Mouse (Mus musculus): ENCODE measurements at regions not wholly inside any gene's neighbourhood (a gene's known extent, or its start where the extent isn't known, plus 50 kb on each side); places are given as distances from the start of the nearest gene placed in this dataset.
A peak's percentile ranks its signal among the peaks of the same experiment; 100 is the strongest.

- Histone ChIP-seq H3K9me3 (no peaks in the 10 kb centered on the region), H3K4me1 (replicated peaks) (no peaks in the 10 kb centered on the region)
- no peak for ATAC-seq (ENCODE audit: low read depth)
These were observed 202.1 kb upstream of the Tpm3-rs7 start for GRCm38 (mm10) chr14:113112320-113112719.

GRCm38 (mm10) chr14:113138823-113139222, 175.6 kb upstream of the Tpm3-rs7 start:
- H3K36me3 ChIP-seq = no peaks in the 10 kb centered on the region
- H3K27ac ChIP-seq (replicated peaks) = no peak overlapping the region
- no peak for ATAC-seq (ENCODE audit: low read depth)
- no peak overlapping the region for H3K4me3 ChIP-seq
- no peaks in the 10 kb centered on the region for H3K9me3 ChIP-seq
- no peaks in the 10 kb centered on the region for H3K4me1 ChIP-seq (replicated peaks)
- WGBS = 93% methylated on average over 2 of the region's 2 CpGs
- no peak overlapping the region for H3K9ac ChIP-seq
- no peak overlapping the region for H3K4me2 ChIP-seq
- no peaks in the 10 kb centered on the region for H3K27me3 ChIP-seq

More at GRCm38 (mm10) chr14:113112320-113112719, 202.1 kb upstream of the Tpm3-rs7 start:
- Histone ChIP-seq H3K4me2 (no peak overlapping the region), H3K4me3 (no peak overlapping the region), H3K9ac (no peak overlapping the region), H3K27ac (replicated peaks) (no peak overlapping the region), H3K36me3 (no peaks in the 10 kb centered on the region), H3K27me3 (no peaks in the 10 kb centered on the region)
- 97% methylated on average over 1 of the region's 1 CpGs for WGBS

DNA sequence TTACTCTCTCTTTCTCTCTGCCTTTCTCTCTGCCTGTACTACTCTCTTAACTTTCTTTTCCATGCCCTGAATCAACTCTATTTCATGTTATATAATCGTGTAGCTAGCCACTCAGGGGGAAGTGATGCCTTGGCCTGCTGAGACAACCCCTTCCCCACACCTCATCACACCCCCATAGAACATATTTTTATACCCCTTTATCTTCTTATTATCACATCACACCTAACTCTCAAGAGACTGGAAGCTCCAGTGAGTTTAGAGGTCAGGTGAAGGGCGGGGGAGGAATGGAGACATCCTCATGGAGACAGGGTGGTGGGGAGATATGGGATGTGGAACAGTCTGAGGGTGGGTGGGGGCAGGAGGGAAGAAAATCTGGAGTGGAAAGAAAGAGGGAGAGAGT, 145.8 kb upstream of the Tpm3-rs7 start:
- Histone ChIP-seq H3K9ac (no peak overlapping the region), H3K36me3 (no peaks in the 10 kb centered on the region), H3K4me3 (no peak overlapping the region), H3K4me1 (replicated peaks) (no peaks in the 10 kb centered on the region; the same call in 1 of the 2 replicates), H3K27ac (replicated peaks) (no peak overlapping the region), H3K4me2 (no peak overlapping the region), H3K27me3 (no peaks in the 10 kb centered on the region), H3K9me3 (no peaks in the 10 kb centered on the region; the same call in 1 of the 2 replicates)
- ATAC-seq (ENCODE audit: low read depth) = no peak
- WGBS = 93% methylated on average over 2 of the region's 2 CpGs

GRCm38 (mm10) chr14:113182345-113182997, 131.9 kb upstream of the Tpm3-rs7 start:
- no peak overlapping the region for H3K9ac ChIP-seq
- 0 out of 2 replicates have a peak overlapping the region, but pooled peaks have one; percentile 14 for H3K4me3 ChIP-seq
- H3K27ac ChIP-seq (replicated peaks) = no peak overlapping the region
- 9% methylated on average over 16 of the region's 16 CpGs for WGBS
- no peaks in the 10 kb centered on the region for H3K36me3 ChIP-seq
- H3K27me3 ChIP-seq = no peaks in the 10 kb centered on the region
- no peak; the same call in 1 of the 2 replicates for ATAC-seq (ENCODE audit: low read depth)
- H3K4me1 ChIP-seq (replicated peaks) = 0 out of 2 replicates have a peak, but pooled peaks cover 8% of the 10 kb centered on the region
- peak overlapping the region; percentile 43 for H3K4me2 ChIP-seq
- no peaks in the 10 kb centered on the region for H3K9me3 ChIP-seq

DNA sequence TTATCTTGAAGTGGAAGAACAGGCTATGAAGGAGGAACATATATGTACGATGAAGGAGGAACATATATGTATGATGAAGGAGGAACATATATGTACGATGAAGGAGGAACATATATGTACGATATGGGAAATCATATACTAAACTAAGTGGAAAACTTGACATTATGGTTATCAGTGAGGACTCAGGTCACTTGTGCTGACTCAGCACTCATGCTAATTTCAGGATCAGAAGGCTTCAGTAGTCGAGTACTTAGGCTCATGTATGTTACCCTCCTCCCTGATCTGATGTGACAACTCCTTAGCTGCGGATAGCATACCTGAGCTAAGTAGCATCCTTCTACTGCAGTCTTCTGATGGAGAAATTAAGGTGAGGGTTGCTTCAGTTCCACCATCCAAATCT, 102.4 kb upstream of the Tpm3-rs7 start:
- H3K4me1 ChIP-seq (replicated peaks) = no peaks in the 10 kb centered on the region
- no peaks in the 10 kb centered on the region for H3K27me3 ChIP-seq
- WGBS = 92% methylated on average over 5 of the region's 5 CpGs
- no peaks in the 10 kb centered on the region for H3K36me3 ChIP-seq
- H3K9me3 ChIP-seq = no peaks in the 10 kb centered on the region
- no peak for ATAC-seq (ENCODE audit: low read depth)
- no peak overlapping the region for H3K27ac ChIP-seq (replicated peaks)
- H3K4me2 ChIP-seq = no peak overlapping the region
- H3K4me3 ChIP-seq = no peak overlapping the region
- no peak overlapping the region for H3K9ac ChIP-seq

Measured in neural tube, embryonic 13.5 days (tissue).